Mouse (Mus musculus) adrenal gland, adult 2 months (tissue): ENCODE measurements around the gene Hsdl1. TPM values are rescaled to one million over a fixed set of nuclear protein-coding genes. Genes with fewer than 3 reads are reported as not detected.
A peak's percentile ranks its signal among the peaks of the same experiment; 100 is the strongest.

ENCODE experiments used
- DNase-seq: peaks from one replicate; pipeline ENCODE4 v3.0.0; 2021
- long read RNA-seq: library from polyadenylated mRNA; stranded (forward); transcript quantifications from one replicate; pipeline ENCODE4 v2.0.0, GENCODE M21; 2021
- polyA plus RNA-seq: library from polyadenylated mRNA; depleted of rRNA; stranded (reverse); fragments of >200 nt; gene quantifications from 2 replicates; pipeline ENCODE4 v1.2.3, GENCODE M21; 2012; rRNA removed
- total RNA-seq, 2 experiments: library from RNA; stranded (reverse); gene quantifications; 2 replicates each; pipeline ENCODE4 v1.2.3; 2021

The Hsdl1 gene
- total RNA-seq (10 to 100 TPM; 38.7 to 39.3 TPM), polyA plus RNA-seq (22.8 and 24.1 TPM in 2 replicates)
- long read RNA-seq, transcript Hsdl1-201 (5 exons, 3,141 nt) = major isoform, 41 of 50 reads
- long read RNA-seq, partial matches to known transcripts = 2 of 50 reads
- long read RNA-seq, other reads (novel, unspliced or antisense) = 7 of 50 reads

GRCm38 (mm10) chr8:119574437-119575365 lies at the start of gene Hsdl1, which contains the start of gene Dnaaf1:
Hsdl1 (minus strand) TSS chr8:119575183.
Dnaaf1 (plus strand) TSS chr8:119575235.
- DNase-seq = peak; percentile 98

GRCm38 (mm10) chr8:119623744-119624143 lies 48.8 kb upstream of the Hsdl1 start:
- no peak for DNase-seq

- no peak for DNase-seq
Observed at GRCm38 (mm10) chr8:119623061-119623460, 48.1 kb upstream of the Hsdl1 start.

GRCm38 (mm10) chr8:119622555-119622954 lies 47.6 kb upstream of the Hsdl1 start:
- DNase-seq = no peak

- DNase-seq = no peak
Observed at GRCm38 (mm10) chr8:119620848-119621465, 46.0 kb upstream of the Hsdl1 start.

- no peak for DNase-seq
Observed at GRCm38 (mm10) chr8:119620116-119620840, 45.3 kb upstream of the Hsdl1 start.

- no peak for DNase-seq
Observed at GRCm38 (mm10) chr8:119618887-119619286, 43.9 kb upstream of the Hsdl1 start.

- DNase-seq = peak; percentile 45
Observed at GRCm38 (mm10) chr8:119617586-119617985, 42.6 kb upstream of the Hsdl1 start.

- DNase-seq = no peak
Observed at GRCm38 (mm10) chr8:119616811-119617210, 41.8 kb upstream of the Hsdl1 start.

GRCm38 (mm10) chr8:119616358-119616757 lies 41.4 kb upstream of the Hsdl1 start:
- no peak for DNase-seq

- no peak for DNase-seq
Observed at GRCm38 (mm10) chr8:119615096-119615495, 40.1 kb upstream of the Hsdl1 start.

- no peak for DNase-seq
Observed at GRCm38 (mm10) chr8:119612471-119612870, 37.5 kb upstream of the Hsdl1 start, which contains the start of gene Adad2. Adad2 (plus strand) TSS chr8:119612747.

- no peak for DNase-seq
Observed at GRCm38 (mm10) chr8:119606224-119606623, 31.2 kb upstream of the Hsdl1 start.

GRCm38 (mm10) chr8:119604996-119605395 lies 30.0 kb upstream of the Hsdl1 start, which contains the start of gene Taf1c:
Taf1c (minus strand) TSS chr8:119605222.
- DNase-seq = peak; percentile 92

- no peak for DNase-seq
Observed at GRCm38 (mm10) chr8:119604398-119604803, 29.4 kb upstream of the Hsdl1 start.

- peak; percentile 46 for DNase-seq
Observed at GRCm38 (mm10) chr8:119603771-119604170, 28.8 kb upstream of the Hsdl1 start.

- no peak for DNase-seq
Observed at GRCm38 (mm10) chr8:119591456-119591855, 16.5 kb upstream of the Hsdl1 start.

GRCm38 (mm10) chr8:119590348-119590747 lies 15.4 kb upstream of the Hsdl1 start:
- no peak for DNase-seq

- DNase-seq = no peak
Observed at GRCm38 (mm10) chr8:119588844-119589243, 13.9 kb upstream of the Hsdl1 start.

- DNase-seq = no peak
Observed at GRCm38 (mm10) chr8:119588321-119588720, 13.3 kb upstream of the Hsdl1 start.

- no peak for DNase-seq
Observed at GRCm38 (mm10) chr8:119585901-119586300, 10.9 kb upstream of the Hsdl1 start.
